8 mouse cellular contexts compared by ENCODE assay signal in the genomic region with DNA sequence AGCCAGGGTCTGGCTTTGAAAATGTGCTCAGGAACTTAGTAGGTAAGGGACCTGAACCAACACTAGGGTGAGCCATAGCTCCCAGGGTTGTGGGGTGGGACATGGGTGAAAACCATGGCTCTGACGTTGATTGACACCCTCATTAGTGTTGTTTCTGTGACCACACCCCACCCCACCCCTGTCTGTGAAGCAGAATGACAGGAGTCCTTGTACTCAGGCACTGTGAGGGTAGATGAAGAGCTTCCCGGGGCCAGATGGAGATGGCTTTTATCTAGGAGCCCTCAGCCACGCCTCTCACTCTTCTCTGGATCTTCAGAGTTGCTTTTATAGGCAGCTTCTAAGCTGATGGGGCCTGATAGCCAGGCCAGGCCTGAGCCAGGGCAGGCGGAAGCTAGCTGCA.
DNase-seq lines count a peak whose midpoint lies in the region; ATAC-seq and TF ChIP-seq lines count a peak whose summit lies in the region.

No protein-coding gene starts in this region.

- no peak for TF ChIP-seq CTCF in hindbrain, postnatal 0 days (IDR thresholded peaks at IDR 0.05; ENCODE audit: low read depth)

- H3K4me3 ChIP-seq in neural tube, embryonic 11.5 days (ENCODE audit: low read depth, low read length), result no peak overlapping the region
- H3K4me3 ChIP-seq in hindbrain, postnatal 0 days (ENCODE audit: low read length), result no peak overlapping the region
- no peak overlapping the region for H3K4me3 ChIP-seq in neural tube, embryonic 13.5 days

- peak; percentile 63 for DNase-seq in embryo, embryonic 10.5 days (ENCODE audit: low spot score)
- no peak for DNase-seq in embryo, embryonic 9.5 days (ENCODE audit: extremely low spot score)
- DNase-seq in neural tube, embryonic 11.5 days (ENCODE audit: low spot score), result no peak
- DNase-seq in neural tube, embryonic 10.5 days (ENCODE audit: extremely low spot score, low spot score), result no peak
- DNase-seq in hindbrain, postnatal 0 days (ENCODE audit: low spot score), result no peak
- no peak for DNase-seq in testis, postnatal 10 days (ENCODE audit: low spot score)
- no peak for DNase-seq in layer of hippocampus, adult 8-10 months (ENCODE audit: low spot score in 2 of 2)

- 0 out of 2 replicates have a peak overlapping the region, but pooled peaks have one; percentile 15 for H3K9ac ChIP-seq in neural tube, embryonic 11.5 days (ENCODE audit: low read length)
- H3K9ac ChIP-seq in hindbrain, postnatal 0 days (replicated peaks; ENCODE audit: low read length), result no peak overlapping the region
- no peak overlapping the region for H3K9ac ChIP-seq in neural tube, embryonic 13.5 days

- no peak for ATAC-seq in neural tube, embryonic 11.5 days (ENCODE audit: insufficient read depth, low FRiP score, low TSS enrichment)
- ATAC-seq in hindbrain, postnatal 0 days, result no peak
- no peak for ATAC-seq in neural tube, embryonic 13.5 days (ENCODE audit: low read depth)

- no peaks in the 10 kb centered on the region for H3K36me3 ChIP-seq in neural tube, embryonic 11.5 days (ENCODE audit: control insufficient read depth, insufficient read depth, low read length)
- no peaks in the 10 kb centered on the region for H3K36me3 ChIP-seq in hindbrain, postnatal 0 days (ENCODE audit: insufficient read depth, low read length)
- H3K36me3 ChIP-seq in neural tube, embryonic 13.5 days, result no peaks in the 10 kb centered on the region

- H3K27ac ChIP-seq in neural tube, embryonic 11.5 days (ENCODE audit: low read depth, low read length), result peak overlapping the region; percentile 20; the same call in 1 of the 2 replicates
- H3K27ac ChIP-seq in hindbrain, postnatal 0 days, result peak overlapping the region; percentile 45
- peak overlapping the region; percentile 7; the same call in 1 of the 2 replicates for H3K27ac ChIP-seq in neural tube, embryonic 13.5 days (replicated peaks)

- no peak overlapping the region for H3K4me2 ChIP-seq in neural tube, embryonic 11.5 days (ENCODE audit: low read depth)
- H3K4me2 ChIP-seq in hindbrain, postnatal 0 days (ENCODE audit: low read depth, low read length), result no peak overlapping the region
- H3K4me2 ChIP-seq in neural tube, embryonic 13.5 days, result no peak overlapping the region

- WGBS in neural tube, embryonic 11.5 days, result 34% methylated on average over 4 of the region's 4 CpGs
- 41% methylated on average over 4 of the region's 4 CpGs for WGBS in hindbrain, postnatal 0 days
- 20% methylated on average over 4 of the region's 4 CpGs for WGBS in neural tube, embryonic 13.5 days

- no peaks in the 10 kb centered on the region for H3K27me3 ChIP-seq in neural tube, embryonic 11.5 days (ENCODE audit: control insufficient read depth, insufficient read depth, low read length)
- no peaks in the 10 kb centered on the region for H3K27me3 ChIP-seq in hindbrain, postnatal 0 days (ENCODE audit: insufficient read depth, low read length)
- H3K27me3 ChIP-seq in neural tube, embryonic 13.5 days, result no peaks in the 10 kb centered on the region

- H3K4me1 ChIP-seq in neural tube, embryonic 11.5 days (ENCODE audit: control insufficient read depth, insufficient read depth, low read length), result peaks cover 36% of the 10 kb centered on the region
- H3K4me1 ChIP-seq in hindbrain, postnatal 0 days (ENCODE audit: insufficient read depth, low read length), result peaks cover 23% of the 10 kb centered on the region
- peaks cover 85% of the 10 kb centered on the region for H3K4me1 ChIP-seq in neural tube, embryonic 13.5 days (replicated peaks)

- H3K9me3 ChIP-seq in neural tube, embryonic 11.5 days (ENCODE audit: control insufficient read depth, low read length), result no peaks in the 10 kb centered on the region
- H3K9me3 ChIP-seq in hindbrain, postnatal 0 days (ENCODE audit: low read length), result no peaks in the 10 kb centered on the region
- no peaks in the 10 kb centered on the region for H3K9me3 ChIP-seq in neural tube, embryonic 13.5 days
